Mouse (Mus musculus): ENCODE results near the gene Tex50.

The Tex50 gene

DNA sequence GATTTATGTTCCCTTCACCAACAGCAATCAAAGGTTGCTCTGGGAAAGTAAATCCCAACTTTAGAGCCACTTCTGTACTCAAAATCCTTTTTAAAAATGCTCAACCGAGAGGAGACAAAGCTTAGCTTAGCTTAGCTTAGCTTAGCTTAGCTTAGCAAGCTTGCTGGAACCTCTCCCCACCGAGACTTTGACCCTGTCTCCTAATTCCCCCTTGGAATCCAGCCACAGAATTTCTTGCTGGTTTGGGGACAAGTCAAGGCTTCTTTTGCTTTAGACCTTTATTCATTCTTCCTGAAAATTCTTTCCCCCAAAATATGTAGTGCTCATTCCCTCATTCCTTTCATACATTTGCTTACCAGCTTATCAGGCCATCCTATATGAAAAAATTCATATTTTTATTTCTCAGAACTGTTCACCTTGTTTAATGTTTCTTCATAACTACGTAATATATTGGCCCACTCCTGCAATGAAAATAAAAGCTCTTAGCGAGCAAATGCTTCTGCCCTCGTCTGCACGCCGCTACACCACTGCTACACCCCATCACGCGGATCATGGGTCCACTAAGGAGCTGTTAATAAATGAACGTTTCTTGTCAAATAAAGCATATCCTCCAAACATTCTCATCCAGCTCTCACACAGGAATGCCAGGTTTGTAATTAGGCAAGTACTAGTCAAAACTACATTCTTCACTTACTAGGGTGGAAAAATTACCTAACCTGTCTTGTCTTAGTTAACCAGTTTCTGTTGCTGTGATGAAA, 36.3 kb downstream of the Tex50 start:
- DNase-seq: no peak

DNA sequence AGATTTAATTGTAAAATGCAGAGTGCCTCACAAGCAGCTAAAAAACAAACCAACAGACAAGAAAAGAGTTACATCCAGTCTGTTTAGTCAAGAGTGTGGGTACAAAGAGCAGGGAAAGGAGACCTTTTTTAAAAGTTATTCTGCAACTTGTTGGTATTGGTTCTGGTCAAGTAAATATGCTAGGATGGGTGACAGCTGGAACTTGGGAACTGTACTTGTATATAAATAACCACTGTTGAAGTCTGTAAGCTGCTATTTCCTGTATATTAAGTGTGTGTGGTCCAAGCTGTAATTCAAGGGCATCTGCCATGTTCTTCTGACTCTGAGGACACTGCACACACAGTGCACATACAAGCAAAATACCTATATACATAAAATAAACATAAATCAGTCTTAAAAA, 44.5 kb downstream of the Tex50 start:
- no peak for DNase-seq

DNA sequence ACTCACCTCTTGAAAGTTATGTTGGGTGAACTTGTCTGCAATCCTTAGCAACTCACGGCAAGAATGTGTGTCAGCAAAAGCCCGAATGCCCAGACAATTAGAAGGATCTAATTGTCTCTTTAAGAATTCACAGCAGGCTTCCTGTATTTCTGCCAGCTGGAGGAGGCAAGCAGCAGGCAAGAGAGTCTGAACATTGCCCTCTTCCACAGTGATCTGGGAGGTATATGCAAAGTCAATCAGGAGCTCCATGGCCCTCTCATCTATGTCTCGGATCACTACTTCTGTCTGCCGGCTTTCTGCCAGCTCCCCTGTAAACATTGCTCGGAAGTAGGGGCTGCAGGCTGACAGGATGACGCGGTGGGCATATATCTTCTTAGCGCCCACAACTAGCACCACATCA, 49.9 kb downstream of the Tex50 start:
- no peak for DNase-seq

Measured in lung, postnatal 36 days (tissue).